Mouse (Mus musculus) embryonic facial prominence, embryonic 13.5 days (tissue): ENCODE results near the gene Lsg1. TPM values are rescaled to one million over a fixed set of nuclear protein-coding genes. Genes with fewer than 3 reads are reported as not detected.

Experiments
- ATAC-seq: fragments of 200-750 bp; cut with Nextera tagmentation; 2 replicates; pipeline ENCODE4 v1.8.0; 2017; ENCODE audit warnings: low read depth; ENCODE audit not compliant: insufficient number of reproducible peaks, insufficient read depth, low FRiP score, low TSS enrichment
- H3K27ac ChIP-seq: fragments of 300-500 bp; sonication (generic); 2 replicates; pipeline ENCODE4 v1.5.1; 2015; ENCODE audit warnings: moderate library complexity, mild to moderate bottlenecking, inconsistent platforms
- H3K27me3 ChIP-seq: fragments of 300-500 bp; sonication (generic); 2 replicates; pipeline ENCODE4 v1.6.1; 2015; ENCODE audit warnings: mild to moderate bottlenecking, inconsistent platforms
- H3K36me3 ChIP-seq: fragments of 300-500 bp; sonication (generic); 2 replicates; pipeline ENCODE4 v1.6.1; 2015; ENCODE audit warnings: mild to moderate bottlenecking, inconsistent platforms
- H3K4me1 ChIP-seq: fragments of 300-500 bp; sonication (generic); 2 replicates; pipeline ENCODE4 v1.6.1; 2015; ENCODE audit warnings: inconsistent platforms
- H3K4me2 ChIP-seq: fragments of 300-500 bp; sonication (generic); 2 replicates; pipeline ENCODE4 v1.6.1; 2015; ENCODE audit warnings: moderate library complexity, mild to moderate bottlenecking, inconsistent platforms
- H3K4me3 ChIP-seq: fragments of 300-500 bp; sonication (generic); 2 replicates; pipeline ENCODE4 v1.5.1; 2015; ENCODE audit warnings: mild to moderate bottlenecking, inconsistent platforms
- H3K9ac ChIP-seq: fragments of 300-500 bp; sonication (generic); 2 replicates; pipeline ENCODE4 v1.6.1; 2015; ENCODE audit warnings: mild to moderate bottlenecking, inconsistent platforms
- H3K9me3 ChIP-seq: fragments of 300-500 bp; sonication (generic); 2 replicates; pipeline ENCODE4 v1.6.1; 2016; ENCODE audit warnings: inconsistent platforms
- WGBS: fragments of 180-500 bp; shearing (Covaris S2); methylation state at CpG from one replicate; pipeline ENCODE4 v1.1.7; 2015; ENCODE audit warnings: mixed read lengths; 5-methylcytosine and 5-hydroxymethylcytosine counted together
- polyA plus RNA-seq: library from polyadenylated mRNA; unstranded; fragments of >200 nt; fragmentation: Nextera tagmentation; extraction: Ambion mirVana; gene quantifications from 2 replicates; pipeline ENCODE4 v1.2.1, GENCODE M21; 2015

Gene Lsg1
- polyA plus RNA-seq, 1 experiment from 2014 or later = 78.2 TPM

GRCm38 (mm10) chr16:30572239-30572638 lies 15.2 kb downstream of the Lsg1 start:
- no peak for ATAC-seq
- Histone ChIP-seq H3K9me3 (no peaks in the 10 kb centered on the region), H3K4me1 (no peaks in the 10 kb centered on the region), H3K4me3 (no peak overlapping the region), H3K4me2 (no peak overlapping the region), H3K27me3 (no peaks in the 10 kb centered on the region), H3K9ac (no peak overlapping the region), H3K27ac (no peak overlapping the region), H3K36me3 (peaks cover 96% of the 10 kb centered on the region)
- WGBS = 44% methylated on average over 4 of the region's 4 CpGs

- no peak overlapping the region for H3K27ac ChIP-seq
- no peak overlapping the region for H3K9ac ChIP-seq
- H3K4me3 ChIP-seq = no peak overlapping the region
- WGBS = 95% methylated on average over 5 of the region's 5 CpGs
- H3K27me3 ChIP-seq = no peaks in the 10 kb centered on the region
- H3K4me2 ChIP-seq = no peak overlapping the region
- H3K36me3 ChIP-seq = peaks cover 96% of the 10 kb centered on the region
- H3K9me3 ChIP-seq = no peaks in the 10 kb centered on the region
- H3K4me1 ChIP-seq = no peaks in the 10 kb centered on the region
- no peak for ATAC-seq
These were observed 16.0 kb downstream of the Lsg1 start for GRCm38 (mm10) chr16:30571378-30571777.

GRCm38 (mm10) chr16:30570173-30570572 lies 17.2 kb downstream of the Lsg1 start:
- Histone ChIP-seq H3K4me1 (no peaks in the 10 kb centered on the region), H3K9me3 (no peaks in the 10 kb centered on the region), H3K9ac (no peak overlapping the region), H3K4me2 (no peak overlapping the region), H3K27me3 (no peaks in the 10 kb centered on the region), H3K36me3 (peaks cover 95% of the 10 kb centered on the region), H3K4me3 (no peak overlapping the region), H3K27ac (no peak overlapping the region)
- WGBS = 96% methylated on average over 4 of the region's 4 CpGs
- no peak for ATAC-seq

GRCm38 (mm10) chr16:30565631-30566030 lies 21.8 kb downstream of the Lsg1 start:
- H3K4me1 ChIP-seq = no peaks in the 10 kb centered on the region
- H3K9ac ChIP-seq = no peak overlapping the region
- peaks cover 98% of the 10 kb centered on the region for H3K36me3 ChIP-seq
- no peaks in the 10 kb centered on the region for H3K27me3 ChIP-seq
- no peak overlapping the region for H3K4me2 ChIP-seq
- no peak overlapping the region for H3K27ac ChIP-seq
- no peaks in the 10 kb centered on the region for H3K9me3 ChIP-seq
- WGBS = 89% methylated on average over 6 of the region's 6 CpGs
- no peak for ATAC-seq
- H3K4me3 ChIP-seq = no peak overlapping the region

- WGBS = 93% methylated on average over 4 of the region's 4 CpGs
- Histone ChIP-seq H3K4me1 (no peaks in the 10 kb centered on the region), H3K9ac (no peak overlapping the region), H3K27ac (no peak overlapping the region), H3K4me3 (no peak overlapping the region), H3K9me3 (peaks cover 11% of the 10 kb centered on the region; the same call in 1 of the 2 replicates), H3K36me3 (peaks cover 93% of the 10 kb centered on the region), H3K27me3 (no peaks in the 10 kb centered on the region), H3K4me2 (no peak overlapping the region)
- no peak for ATAC-seq
These were observed 26.8 kb downstream of the Lsg1 start for GRCm38 (mm10) chr16:30560601-30561000.

GRCm38 (mm10) chr16:30559312-30559992 lies 27.9 kb downstream of the Lsg1 start:
- Histone ChIP-seq H3K36me3 (peaks cover 81% of the 10 kb centered on the region), H3K4me1 (no peaks in the 10 kb centered on the region), H3K9ac (no peak overlapping the region), H3K4me2 (no peak overlapping the region), H3K9me3 (peaks cover 20% of the 10 kb centered on the region), H3K4me3 (no peak overlapping the region), H3K27me3 (no peaks in the 10 kb centered on the region), H3K27ac (no peak overlapping the region)
- no peak for ATAC-seq
- 84% methylated on average over 5 of the region's 5 CpGs for WGBS

- WGBS = 93% methylated on average over 8 of the region's 8 CpGs
- H3K36me3 ChIP-seq = peaks cover 28% of the 10 kb centered on the region
- peaks cover 17% of the 10 kb centered on the region for H3K4me1 ChIP-seq
- no peak overlapping the region for H3K4me3 ChIP-seq
- no peak for ATAC-seq
- H3K9me3 ChIP-seq = peaks cover 20% of the 10 kb centered on the region
- no peak overlapping the region for H3K27ac ChIP-seq
- no peaks in the 10 kb centered on the region for H3K27me3 ChIP-seq
- H3K9ac ChIP-seq = no peak overlapping the region
- no peak overlapping the region for H3K4me2 ChIP-seq
These were observed 33.3 kb downstream of the Lsg1 start for GRCm38 (mm10) chr16:30554109-30554508.

GRCm38 (mm10) chr16:30552621-30553338 lies 34.6 kb downstream of the Lsg1 start:
- H3K36me3 ChIP-seq = peaks cover 14% of the 10 kb centered on the region
- no peaks in the 10 kb centered on the region for H3K27me3 ChIP-seq
- 41% methylated on average over 11 of the region's 11 CpGs for WGBS
- peaks cover 20% of the 10 kb centered on the region for H3K9me3 ChIP-seq
- no peak for ATAC-seq
- no peak overlapping the region for H3K9ac ChIP-seq
- H3K4me2 ChIP-seq = no peak overlapping the region
- H3K4me3 ChIP-seq = no peak overlapping the region
- H3K27ac ChIP-seq = peak overlapping the region; percentile 57
- H3K4me1 ChIP-seq = peaks cover 25% of the 10 kb centered on the region

- Histone ChIP-seq H3K27me3 (no peaks in the 10 kb centered on the region), H3K4me1 (peaks cover 25% of the 10 kb centered on the region), H3K36me3 (peaks cover 14% of the 10 kb centered on the region), H3K4me2 (peak within 1 kb of the TSS; percentile 80), H3K27ac (peak within 1 kb of the TSS; percentile 74), H3K9me3 (peaks cover 14% of the 10 kb centered on the region), H3K9ac (peak within 1 kb of the TSS; percentile 95), H3K4me3 (peak within 1 kb of the TSS; percentile 76)
- peak; percentile 12; the same call in 1 of the 2 replicates for ATAC-seq
- 5% methylated on average over 14 of the region's 14 CpGs for WGBS
These were observed 36.6 kb downstream of the Lsg1 start, which contains the start of gene Tmem44 for GRCm38 (mm10) chr16:30550748-30551192. TSS of gene Tmem44 (minus strand) at chr16:30550842.

GRCm38 (mm10) chr16:30549966-30550747 lies 37.2 kb downstream of the Lsg1 start:
- H3K27me3 ChIP-seq = no peaks in the 10 kb centered on the region
- peak; percentile 90 for ATAC-seq
- H3K4me1 ChIP-seq = peaks cover 25% of the 10 kb centered on the region
- H3K27ac ChIP-seq = peak overlapping the region; percentile 74
- peak overlapping the region; percentile 76 for H3K4me3 ChIP-seq
- peaks cover 8% of the 10 kb centered on the region for H3K9me3 ChIP-seq
- peaks cover 20% of the 10 kb centered on the region for H3K36me3 ChIP-seq
- H3K9ac ChIP-seq = peak overlapping the region; percentile 95
- peak overlapping the region; percentile 80 for H3K4me2 ChIP-seq
- under 1% methylated on average over 63 of the region's 63 CpGs for WGBS

GRCm38 (mm10) chr16:30549516-30549915 lies 37.9 kb downstream of the Lsg1 start:
- peaks cover 25% of the 10 kb centered on the region for H3K4me1 ChIP-seq
- peak overlapping the region; percentile 80 for H3K4me2 ChIP-seq
- H3K4me3 ChIP-seq = peak overlapping the region; percentile 76
- H3K27ac ChIP-seq = no peak overlapping the region
- 78% methylated on average over 7 of the region's 7 CpGs for WGBS
- H3K9ac ChIP-seq = peak overlapping the region; percentile 95
- H3K36me3 ChIP-seq = peaks cover 27% of the 10 kb centered on the region
- no peak for ATAC-seq
- H3K9me3 ChIP-seq = 0 out of 2 replicates have a peak, but pooled peaks cover 2% of the 10 kb centered on the region
- H3K27me3 ChIP-seq = no peaks in the 10 kb centered on the region
